Mouse (Mus musculus): ENCODE data around the gene Nrip1.

DNA sequence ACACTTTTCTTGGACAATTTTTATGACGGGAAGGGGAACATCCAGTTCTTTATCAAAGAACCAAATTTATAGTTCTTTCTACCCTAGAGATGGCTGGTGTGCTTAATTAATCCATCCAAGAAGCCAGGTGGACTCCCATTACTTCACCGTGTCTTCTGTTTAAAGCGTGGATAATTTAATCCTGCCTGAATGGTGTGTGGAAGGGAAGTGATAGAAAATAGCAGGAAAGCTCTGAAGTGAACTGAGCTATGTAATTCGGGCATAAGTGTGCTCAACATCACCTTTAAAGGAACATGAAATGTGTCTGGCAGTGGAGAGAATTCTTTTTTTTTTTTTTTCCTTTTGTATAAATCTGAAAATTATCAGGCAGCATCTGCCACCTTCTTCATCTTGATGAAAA, 12.4 kb upstream of the Nrip1 start:
- TF ChIP-seq POLR2A (IDR thresholded peaks at IDR 0.05; ENCODE audit: insufficient read depth, low read depth, low read length) (no peak), CTCF (IDR thresholded peaks at IDR 0.05; ENCODE audit: insufficient read depth, low read depth, low read length) (no peak)
